Mouse (Mus musculus) thymus, adult 18-20 months (tissue): ENCODE data around the gene Pkd1.
A peak's percentile ranks its signal among the peaks of the same experiment; 100 is the strongest.

ENCODE experiments used
- DNase-seq, 2 experiments: peaks; one replicate each; pipeline ENCODE4 v3.0.0; 2022; ENCODE audit warnings: mixed read lengths in 2 of 2

Gene Pkd1

DNA sequence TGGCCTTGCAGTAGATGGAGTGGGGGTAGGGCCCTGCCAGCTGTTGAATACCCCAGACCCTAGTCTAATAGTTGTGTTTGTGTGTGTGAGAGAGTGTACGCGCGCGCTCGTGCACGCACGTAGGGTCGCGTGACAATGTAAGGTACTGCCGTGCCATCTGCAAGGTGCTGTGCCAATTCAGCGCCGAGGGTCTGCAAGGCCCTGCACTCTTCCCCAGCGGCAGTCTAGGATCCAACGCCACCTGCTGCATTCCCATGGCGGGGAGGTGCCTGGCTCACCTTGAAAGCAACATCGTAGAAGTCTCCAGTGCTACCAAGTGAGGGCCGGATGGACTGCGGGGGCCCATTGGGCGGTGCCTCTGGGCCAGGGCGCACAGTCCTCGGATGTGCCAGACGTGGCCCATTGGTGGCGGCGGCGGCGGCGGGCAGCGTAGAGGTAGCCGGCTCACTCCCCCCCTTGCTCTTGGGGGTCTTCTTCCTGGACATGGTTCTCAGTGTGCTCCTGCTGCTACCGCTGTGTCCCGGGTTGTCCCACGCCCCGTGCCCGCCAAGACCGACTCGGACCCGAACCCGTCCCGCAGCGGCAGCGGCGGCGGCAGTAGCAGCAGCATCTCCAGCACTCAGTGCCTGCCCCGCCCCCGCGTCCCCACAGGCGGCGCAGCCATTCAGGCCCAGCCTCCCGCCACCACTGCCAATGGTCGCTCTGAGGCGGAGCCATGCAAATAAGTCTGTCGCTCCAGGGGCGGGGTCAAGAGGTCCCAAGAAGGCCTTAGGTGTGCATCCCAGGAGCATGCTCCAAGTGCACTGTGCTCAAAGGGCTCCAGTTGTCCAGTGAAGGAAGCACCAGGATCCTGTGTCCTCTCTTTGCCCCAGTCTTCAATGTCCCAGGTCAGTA lies 16.3 kb upstream of the Pkd1 start:
- DNase-seq: peak; percentile 74 to 77

DNA sequence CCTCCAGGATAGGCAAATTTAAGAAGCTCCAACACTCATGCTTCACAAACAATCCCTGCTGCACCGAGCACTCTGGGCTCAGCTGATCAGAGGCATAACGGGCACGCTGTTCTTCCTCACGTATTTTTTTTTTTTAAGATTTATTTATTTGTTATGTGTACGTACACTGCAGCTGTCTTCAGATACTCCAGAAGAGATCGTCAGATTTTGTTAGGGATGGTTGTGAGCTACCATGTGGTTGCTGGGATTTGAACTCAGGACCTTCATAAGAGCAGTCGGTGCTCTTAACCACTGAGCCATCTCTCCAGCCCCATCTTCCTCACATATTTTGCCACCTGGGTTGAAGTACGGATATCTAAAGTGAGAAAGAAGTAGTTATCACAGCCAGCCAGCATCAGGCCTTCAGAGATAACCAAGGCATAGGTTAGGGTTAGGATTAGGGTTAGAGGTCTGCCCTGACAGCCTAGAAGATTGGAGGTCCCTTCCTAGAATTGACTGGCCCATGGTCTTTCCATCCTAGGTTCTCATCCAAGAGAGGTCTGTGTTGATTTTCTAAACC lies 15.4 kb upstream of the Pkd1 start, which contains the start of gene Rab26:
TSS of gene Rab26 (minus strand) at position 51 of the 559 bp plus-strand sequence.
- DNase-seq: no peak

DNA sequence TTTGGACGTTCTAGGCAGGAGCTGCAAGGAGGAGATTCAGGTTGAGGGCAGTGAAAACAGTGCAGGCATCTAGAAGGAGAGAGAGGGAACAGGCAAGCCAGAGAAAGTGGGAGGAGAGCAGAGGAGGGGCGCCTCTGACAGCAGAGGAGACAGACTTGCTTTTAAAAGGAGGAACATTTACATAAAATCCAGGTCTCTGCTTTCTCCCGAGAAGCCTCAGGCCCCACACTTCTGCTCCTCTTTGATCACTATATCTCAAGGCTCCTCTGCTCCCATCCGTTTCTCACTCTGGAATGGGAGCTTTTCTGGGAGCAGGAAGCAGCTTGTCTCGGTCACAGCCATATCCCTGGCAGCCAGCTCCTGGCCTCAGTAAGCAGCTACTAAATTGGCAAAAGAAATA lies 14.3 kb upstream of the Pkd1 start:
- no peak for DNase-seq

DNA sequence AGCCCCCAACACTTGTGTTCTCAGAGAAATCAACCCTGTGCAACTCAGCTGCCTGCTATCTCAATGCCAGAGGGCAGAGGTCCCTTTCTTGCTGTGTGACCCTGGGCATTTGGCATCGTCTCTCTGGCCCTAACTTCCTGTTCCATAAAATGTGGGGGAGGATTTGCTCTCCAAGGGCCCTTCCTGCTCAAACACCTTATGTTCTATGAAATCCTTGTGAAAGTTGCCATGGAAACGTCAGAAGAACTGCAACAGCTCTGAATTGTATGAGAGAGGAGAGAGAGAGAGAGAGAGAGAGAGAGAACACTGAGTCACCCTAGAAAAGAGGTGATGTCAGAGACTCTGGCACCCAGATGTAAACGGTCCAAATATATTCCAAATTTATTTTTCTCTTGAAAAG lies 12.1 kb upstream of the Pkd1 start:
- DNase-seq: no peak

DNA sequence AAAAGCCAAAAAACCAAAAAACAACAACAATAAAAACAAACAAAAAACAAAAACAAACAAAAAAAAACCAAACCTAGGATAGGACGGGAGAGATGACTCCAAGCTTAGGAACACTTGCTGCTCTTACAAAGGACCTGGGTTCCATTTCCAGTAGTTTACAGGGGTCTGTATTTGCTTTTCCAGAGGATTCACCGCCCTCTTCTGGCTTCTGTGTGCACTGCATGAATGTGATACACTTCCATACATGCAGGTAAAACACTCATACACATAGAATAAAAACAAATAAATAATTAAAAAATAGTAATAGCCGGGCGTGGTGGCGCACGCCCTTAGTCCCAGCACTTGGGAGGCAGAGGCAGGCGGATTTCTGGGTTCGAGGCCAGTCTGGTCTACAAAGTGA lies 10.7 kb upstream of the Pkd1 start:
- no peak for DNase-seq

DNA sequence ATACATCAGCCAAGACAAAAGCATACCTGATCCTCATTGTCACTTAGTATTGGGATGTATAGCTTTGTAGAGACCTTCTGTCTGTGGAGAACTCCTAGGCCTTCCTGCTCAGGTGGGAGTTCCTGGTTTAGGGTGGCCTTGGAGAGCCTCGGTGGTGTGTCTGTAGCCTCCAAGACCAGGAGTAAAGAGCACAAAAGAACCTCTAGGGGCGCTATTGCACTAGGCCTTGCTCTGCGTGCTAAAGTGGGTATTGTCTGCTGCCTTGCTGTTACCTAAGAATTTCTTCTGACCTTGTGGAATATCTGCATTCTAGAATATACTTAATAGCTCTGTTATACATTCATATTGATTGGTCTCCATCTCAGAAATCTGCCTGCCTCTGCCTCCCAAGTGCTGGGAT lies 9.3 kb upstream of the Pkd1 start:
- DNase-seq: no peak

DNA sequence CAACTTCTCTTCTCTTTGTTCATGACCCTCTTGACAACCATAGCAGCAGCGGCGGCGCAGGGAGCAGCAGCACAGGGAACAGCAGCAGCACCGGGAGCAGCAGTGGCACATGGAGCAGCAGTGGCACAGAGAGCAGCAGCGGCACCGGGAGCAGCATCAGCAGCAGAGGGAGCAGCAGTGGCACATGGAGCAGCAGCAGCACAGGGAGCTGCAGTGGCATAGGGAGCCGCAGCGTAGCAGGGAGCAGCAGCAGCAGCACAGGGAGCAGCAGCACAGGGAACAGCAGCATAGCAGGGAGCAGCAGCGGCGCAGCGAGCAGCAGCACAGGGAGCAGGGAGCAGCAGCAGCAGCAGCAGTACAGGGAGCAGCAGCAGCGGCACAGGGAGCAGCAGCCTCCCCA lies 5.0 kb upstream of the Pkd1 start:
- DNase-seq: no peak

DNA sequence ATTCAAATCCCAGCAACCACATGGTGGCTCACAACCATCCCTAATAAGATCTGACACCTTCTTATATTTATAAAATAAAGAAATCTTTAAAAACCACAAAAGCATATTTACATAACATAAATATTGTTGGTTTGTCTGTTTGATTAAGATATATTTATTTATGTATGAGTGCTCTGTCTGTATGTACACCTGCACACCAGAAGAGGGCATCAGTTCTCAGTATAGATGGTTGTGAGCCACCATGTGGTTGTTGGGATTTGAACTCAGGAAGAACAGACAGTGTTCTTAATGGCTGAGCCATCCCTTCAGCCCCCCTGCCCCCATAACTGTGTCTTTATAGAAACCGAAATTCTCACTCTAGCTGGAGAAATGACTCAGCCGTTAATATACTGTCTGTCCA lies 4.4 kb upstream of the Pkd1 start:
- DNase-seq: no peak

DNA sequence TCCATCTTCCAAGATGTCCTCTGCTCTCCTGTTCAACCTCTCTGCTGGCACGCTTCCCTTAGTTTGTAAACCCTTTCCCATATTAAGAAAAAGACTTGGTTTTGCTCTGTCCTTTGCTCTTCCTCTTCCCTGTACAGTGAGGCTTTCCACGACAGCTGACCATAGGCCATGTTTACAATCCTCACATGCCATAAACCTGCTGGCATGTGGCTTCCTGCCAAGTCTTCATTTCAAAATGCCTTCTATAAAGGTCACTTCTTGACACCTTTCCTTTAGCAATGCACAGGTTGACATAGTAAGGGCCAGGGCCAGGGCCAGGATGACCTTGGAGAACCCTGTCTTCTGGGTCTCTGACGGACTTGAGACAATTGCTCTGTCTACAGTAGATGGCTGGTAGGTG lies 3.4 kb upstream of the Pkd1 start:
- DNase-seq: no peak

DNA sequence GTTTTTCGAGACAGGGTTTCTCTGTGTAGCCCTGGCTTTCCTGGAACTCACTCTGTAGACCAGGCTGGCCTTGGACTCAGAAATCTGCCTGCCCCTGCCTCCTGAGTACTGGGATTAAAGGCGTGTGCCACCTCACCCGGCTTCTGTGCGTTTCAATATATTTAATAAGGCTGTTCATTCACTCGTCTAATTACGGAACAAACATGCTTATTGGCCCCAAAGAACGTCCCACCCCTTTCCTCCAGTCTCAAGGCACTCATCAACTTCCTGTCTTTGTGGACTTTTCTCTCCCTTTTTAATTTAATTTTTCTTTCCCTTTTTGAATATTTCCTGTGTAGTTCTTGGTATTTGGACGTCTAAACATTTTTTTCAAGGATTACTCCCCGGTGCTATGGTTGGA lies 1.2 kb upstream of the Pkd1 start:
- no peak for DNase-seq

DNA sequence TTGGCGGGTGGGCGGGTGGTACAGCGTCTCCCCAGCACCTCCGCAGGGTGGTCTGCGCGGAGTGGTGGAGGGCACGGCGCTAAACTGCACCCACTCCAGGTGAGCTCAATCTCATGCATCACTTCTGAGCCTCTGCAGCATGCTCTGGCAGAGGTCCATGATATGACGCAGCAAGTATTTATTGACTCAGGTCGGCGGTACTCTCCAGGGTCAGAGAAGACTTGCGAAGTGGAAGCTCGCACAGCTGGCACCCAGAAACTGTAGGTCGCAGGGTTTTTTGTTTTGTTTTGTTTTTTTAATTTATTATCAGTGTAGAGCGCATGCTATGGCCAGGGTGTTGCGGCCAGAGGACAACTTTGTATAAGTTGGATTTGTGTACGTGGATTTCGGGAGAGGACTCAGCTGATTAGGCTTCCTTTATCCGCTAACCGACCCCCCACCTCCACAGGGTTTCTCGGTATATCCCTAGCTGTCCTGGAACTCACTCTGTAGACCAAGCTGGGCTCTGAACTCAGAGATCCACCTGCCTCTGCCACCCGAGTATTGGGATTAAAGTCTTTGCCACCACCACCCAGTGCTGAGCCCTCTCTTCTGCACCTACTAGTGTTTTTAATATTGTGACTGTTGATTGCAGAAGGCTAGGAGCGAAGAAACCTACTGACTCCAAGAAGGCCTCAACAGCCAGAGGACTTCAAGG lies 565 bp upstream of the Pkd1 start:
- DNase-seq: peak in 1 of 2 experiments; percentile 51

DNA sequence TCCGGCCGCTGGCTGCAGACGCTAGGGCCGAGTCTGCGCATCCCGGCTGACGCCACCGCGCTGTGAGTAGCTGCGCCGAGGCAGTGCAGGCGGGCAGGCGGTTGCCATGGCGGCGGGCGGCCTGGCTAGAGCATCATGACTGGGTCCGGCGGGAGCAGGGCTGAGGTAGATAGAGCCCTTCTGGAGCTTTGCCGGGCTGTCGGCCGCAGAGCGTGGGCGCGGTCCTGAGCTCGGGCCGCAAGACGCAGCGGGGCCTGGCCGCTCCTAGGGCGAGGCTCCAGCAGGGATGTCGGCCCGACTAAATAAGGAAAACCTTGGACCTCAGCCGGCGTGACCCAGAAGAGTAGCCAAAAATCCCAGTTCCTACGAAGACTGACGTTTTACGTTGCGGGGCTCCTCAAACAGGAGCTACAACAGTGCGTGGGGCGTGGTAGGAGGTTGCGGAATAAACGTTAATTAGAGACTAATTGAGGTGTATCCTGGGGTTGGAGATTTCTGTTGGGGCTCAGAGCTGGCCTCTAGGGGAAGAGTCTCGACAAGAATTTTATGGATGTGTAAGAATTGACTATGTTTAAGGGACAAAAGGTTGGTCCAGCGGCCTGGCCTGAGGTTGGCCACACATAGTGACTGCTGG lies 899 bp downstream of the Pkd1 start:
- DNase-seq: peak; percentile 57 to 59

DNA sequence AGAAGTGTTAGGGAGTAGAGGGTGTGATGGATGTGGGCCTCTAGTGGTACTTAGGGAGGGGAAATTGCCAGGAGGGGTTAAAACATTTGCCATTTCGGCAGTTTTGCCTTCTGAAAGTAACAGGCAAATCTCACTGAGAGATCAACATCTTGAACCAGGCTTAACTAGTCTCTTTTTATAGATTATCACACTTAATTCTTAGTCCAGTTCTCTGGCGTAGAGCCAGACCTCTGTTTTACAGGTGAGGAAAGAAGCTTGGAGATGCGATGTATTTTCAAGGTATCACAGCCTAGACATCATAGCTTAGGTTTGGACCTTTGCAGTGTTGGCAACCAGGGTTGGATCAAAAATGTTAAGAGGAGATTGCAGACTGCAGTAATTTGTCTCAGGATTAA lies 1.4 kb downstream of the Pkd1 start:
- no peak for DNase-seq

DNA sequence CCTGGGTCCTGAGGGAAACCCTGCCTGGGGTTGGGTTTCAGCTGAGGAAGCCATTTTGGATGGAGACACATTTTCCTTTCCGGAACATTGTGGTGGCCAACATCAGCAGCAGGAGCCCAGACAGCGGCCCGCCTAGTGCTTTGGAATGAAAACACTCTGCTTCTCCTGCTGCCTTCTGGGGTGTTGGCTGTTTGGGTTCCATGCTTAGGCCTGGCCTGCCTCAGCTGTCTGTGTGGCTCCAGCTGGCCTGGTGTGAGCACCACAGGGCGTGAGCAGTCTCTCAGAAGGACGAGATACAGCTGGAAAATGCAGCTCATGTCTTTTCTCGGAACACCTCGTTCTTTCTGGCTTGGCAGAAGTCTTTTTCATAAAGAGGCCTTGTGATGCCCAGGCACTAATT lies 7.5 kb downstream of the Pkd1 start:
- DNase-seq: no peak

DNA sequence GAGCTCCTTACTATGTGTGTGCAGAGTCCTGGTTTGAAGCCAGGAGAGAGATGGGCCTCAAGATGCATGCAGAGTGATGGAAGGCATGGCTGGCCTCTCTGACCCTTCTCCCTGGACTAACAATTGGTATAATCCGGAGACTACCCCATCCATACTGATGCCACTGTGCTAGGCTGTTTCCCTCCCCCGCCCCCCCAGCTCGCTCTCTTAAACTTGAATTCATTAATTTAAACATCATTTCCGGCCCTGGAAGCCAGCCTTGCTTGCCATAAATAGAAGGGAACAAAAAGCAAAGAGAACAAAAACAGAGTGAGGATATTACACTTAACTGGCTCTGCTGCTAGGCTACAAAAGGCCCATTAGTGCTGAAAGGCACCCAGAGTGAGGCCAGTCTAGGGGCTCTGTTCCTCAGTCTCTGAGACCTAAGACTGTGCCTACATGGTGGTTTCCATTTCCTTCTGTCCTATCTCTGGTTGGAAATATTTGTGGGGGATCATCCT lies 9.0 kb downstream of the Pkd1 start:
- no peak for DNase-seq

DNA sequence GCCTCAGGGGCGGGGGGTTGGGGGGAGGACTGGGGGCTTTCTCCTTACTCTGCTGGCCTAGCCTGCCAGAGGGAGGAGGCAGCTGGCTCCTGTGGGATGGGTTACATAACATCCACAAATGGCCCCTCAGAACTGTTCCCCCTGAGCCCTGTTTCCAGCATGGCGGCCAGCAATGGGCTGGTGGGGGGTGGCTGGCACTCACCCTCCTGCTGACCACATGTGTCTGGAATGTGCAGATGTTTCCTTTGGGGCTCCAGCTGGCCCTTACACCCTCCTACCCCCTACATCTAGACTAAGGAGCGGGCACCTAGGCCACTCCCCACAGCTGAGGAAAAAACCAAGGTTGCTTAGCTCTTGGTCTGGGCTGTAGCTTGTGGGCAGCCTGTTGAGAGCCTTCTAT lies 9.5 kb downstream of the Pkd1 start:
- no peak for DNase-seq

DNA sequence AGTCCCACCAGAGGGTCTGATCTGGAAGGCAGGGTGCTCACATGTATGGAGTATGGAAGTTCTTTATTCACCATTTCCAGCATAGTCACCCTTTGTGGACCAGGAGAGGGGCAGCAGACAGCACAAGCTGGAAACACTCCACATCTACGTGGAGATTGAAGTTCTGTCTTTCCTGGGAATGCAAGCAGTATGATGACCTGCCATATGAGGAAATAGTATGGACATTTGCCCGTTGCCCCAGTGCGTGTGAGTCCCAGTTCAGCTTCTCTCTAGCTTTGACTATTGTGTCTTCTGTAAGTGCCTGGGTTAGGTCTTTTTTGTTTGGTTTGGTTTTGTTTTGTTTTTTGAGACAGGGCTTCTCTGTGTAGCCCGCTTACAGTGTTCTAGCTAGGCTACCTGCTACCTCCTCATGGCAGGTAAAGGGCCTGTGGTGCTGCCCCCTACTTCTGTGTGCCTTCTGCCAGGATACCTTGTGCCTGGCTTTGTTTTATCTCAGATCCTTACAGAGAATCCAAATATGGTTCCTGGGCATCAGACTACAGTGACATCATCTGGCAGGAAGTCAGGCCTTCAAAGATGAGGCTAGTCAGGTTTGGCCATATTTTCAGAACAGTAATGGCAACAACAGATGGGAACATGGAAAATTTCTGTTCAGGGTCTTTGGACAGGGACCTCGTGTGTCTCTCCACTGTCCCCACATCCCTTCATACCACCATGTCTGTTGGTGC lies 10.8 kb downstream of the Pkd1 start:
- no peak for DNase-seq

DNA sequence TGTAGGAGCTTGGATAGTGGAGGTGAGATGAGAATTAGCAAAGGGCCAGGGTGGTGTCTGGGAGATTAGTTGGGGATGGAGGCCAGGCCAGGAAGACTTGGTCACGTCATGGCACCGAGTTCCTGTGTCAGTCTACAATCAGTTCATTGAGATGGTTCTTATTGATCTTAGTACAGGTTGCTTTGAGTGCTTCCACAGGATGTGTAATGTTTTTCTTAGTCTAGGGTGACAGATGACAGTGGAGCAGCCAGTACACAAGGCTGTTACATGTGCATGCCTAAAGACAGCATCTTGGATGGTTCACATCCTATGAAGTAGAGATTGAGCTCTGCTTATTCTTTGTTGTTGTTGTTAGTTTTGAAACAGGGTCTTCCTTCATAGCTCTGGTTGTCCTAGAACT lies 12.0 kb downstream of the Pkd1 start:
- DNase-seq: no peak

DNA sequence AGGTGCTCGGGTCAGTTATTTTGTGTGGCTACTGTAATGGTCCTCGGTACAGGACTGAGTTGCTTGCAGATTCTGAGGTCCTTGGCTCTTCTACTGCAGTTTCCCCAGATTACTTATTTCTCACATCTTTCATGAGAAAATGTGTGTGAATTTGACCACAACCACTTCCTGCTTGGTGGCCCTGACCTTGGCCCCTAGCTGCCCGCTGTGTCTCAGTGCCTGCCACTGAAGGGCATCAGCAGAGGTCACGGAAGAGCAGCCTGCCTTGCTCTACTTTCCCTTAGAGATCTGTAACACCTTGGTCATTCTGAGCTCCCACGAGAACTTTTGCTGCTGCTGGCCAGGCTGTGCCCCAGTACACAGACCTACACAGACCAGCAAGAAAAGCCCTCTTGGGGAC lies 14.0 kb downstream of the Pkd1 start:
- no peak for DNase-seq

DNA sequence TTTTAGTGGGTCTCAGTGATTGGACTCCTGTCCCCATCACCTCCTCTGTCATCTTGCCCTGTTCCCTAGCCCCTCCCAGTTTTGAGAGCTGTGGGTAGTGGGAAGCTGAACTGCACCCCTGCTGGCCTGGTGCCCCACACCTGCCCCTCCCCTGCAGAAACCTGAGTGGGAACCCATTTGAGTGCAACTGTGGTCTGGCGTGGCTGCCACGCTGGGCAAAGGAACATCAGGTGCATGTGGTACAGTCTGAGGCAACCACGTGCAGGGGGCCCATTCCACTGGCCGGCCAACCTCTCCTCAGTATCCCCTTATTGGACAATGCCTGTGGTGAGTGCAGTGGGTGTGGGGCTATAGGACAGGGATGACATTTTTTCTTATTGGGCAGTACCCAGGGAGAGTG lies 14.8 kb downstream of the Pkd1 start:
- no peak for DNase-seq

DNA sequence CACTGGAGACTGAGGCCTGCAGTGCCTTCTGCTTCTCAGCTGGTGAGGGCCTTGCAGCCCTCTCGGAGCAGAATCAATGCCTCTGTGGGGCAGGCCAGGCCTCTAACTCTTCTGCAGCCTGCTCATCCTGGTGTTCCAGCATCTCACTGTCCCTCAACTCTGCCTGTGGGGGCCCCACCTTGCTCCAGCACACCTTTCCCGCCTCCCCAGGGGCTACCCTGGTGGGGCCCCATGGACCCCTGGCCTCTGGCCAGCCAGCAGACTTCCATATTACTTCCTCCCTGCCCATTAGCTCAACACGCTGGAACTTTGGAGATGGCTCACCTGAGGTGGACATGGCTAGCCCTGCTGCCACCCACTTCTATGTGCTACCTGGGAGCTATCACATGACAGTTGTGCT lies 15.5 kb downstream of the Pkd1 start:
- DNase-seq: no peak

DNA sequence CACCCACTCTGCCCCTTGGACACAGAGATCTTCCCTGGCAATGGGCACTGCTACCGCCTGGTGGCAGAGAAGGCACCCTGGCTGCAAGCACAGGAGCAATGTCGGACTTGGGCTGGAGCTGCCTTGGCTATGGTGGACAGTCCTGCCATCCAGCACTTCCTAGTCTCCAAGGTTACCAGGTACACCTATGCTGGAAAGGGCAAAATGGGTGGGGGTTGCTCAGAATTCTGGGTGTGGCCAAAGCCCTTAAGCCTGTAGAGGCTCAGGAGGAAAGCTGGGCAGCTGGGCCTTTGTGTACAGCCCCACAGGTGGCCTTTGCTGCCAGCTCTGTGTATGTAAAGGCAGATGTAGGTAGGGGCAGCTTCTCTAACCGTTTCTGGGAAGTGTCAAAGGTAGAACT lies 16.2 kb downstream of the Pkd1 start:
- DNase-seq: no peak
